Mouse (Mus musculus): Measurements from ENCODE around the gene Cfap100.

GRCm38 (mm10) chr6:90462181-90462706 is 33.6 kb upstream of the Cfap100 start, which contains the start of gene Klf15:
- TF ChIP-seq EP300 (optimal IDR thresholded peaks at IDR 0.05), result no peak
- TF ChIP-seq CTCF (IDR thresholded peaks at IDR 0.05; ENCODE audit: low read depth), result no peak

Measured in stomach, postnatal 0 days (tissue).